Mouse (Mus musculus): Measurements from ENCODE around the gene Pde4c. TPM values are rescaled to one million over a fixed set of nuclear protein-coding genes. Genes with fewer than 3 reads are reported as not detected.

The Pde4c gene
- total RNA-seq, 1 experiment from 2014 or later, result 2.4 TPM

- ATAC-seq (ENCODE audit: extremely low read depth, insufficient number of reproducible peaks, low FRiP score, poor library complexity, severe bottlenecking), result no peak
These were observed 27.3 kb upstream of the Pde4c start for GRCm38 (mm10) chr8:70696019-70696885.

GRCm38 (mm10) chr8:70696946-70697345 lies 26.6 kb upstream of the Pde4c start:
- no peak for ATAC-seq (ENCODE audit: extremely low read depth, insufficient number of reproducible peaks, low FRiP score, poor library complexity, severe bottlenecking)

- no peak for ATAC-seq (ENCODE audit: extremely low read depth, insufficient number of reproducible peaks, low FRiP score, poor library complexity, severe bottlenecking)
These were observed 25.9 kb upstream of the Pde4c start for GRCm38 (mm10) chr8:70697366-70698250.

GRCm38 (mm10) chr8:70698310-70699109 lies 25.0 kb upstream of the Pde4c start, which contains the start of gene Jund:
Gene Jund, plus strand, starts transcription at chr8:70698949.
- peak; percentile 67 for ATAC-seq (ENCODE audit: extremely low read depth, insufficient number of reproducible peaks, low FRiP score, poor library complexity, severe bottlenecking)

- ATAC-seq (ENCODE audit: extremely low read depth, insufficient number of reproducible peaks, low FRiP score, poor library complexity, severe bottlenecking), result no peak
These were observed 24.2 kb upstream of the Pde4c start for GRCm38 (mm10) chr8:70699116-70699833.

GRCm38 (mm10) chr8:70699834-70700554 lies 23.5 kb upstream of the Pde4c start:
- ATAC-seq (ENCODE audit: extremely low read depth, insufficient number of reproducible peaks, low FRiP score, poor library complexity, severe bottlenecking), result no peak

GRCm38 (mm10) chr8:70700555-70700922 lies 23.0 kb upstream of the Pde4c start:
- ATAC-seq (ENCODE audit: extremely low read depth, insufficient number of reproducible peaks, low FRiP score, poor library complexity, severe bottlenecking), result peak; percentile 21

GRCm38 (mm10) chr8:70701048-70701981 lies 22.2 kb upstream of the Pde4c start:
- no peak for ATAC-seq (ENCODE audit: extremely low read depth, insufficient number of reproducible peaks, low FRiP score, poor library complexity, severe bottlenecking)

- no peak for ATAC-seq (ENCODE audit: extremely low read depth, insufficient number of reproducible peaks, low FRiP score, poor library complexity, severe bottlenecking)
These were observed 21.3 kb upstream of the Pde4c start for GRCm38 (mm10) chr8:70701982-70702841.

- no peak for ATAC-seq (ENCODE audit: extremely low read depth, insufficient number of reproducible peaks, low FRiP score, poor library complexity, severe bottlenecking)
These were observed 20.7 kb upstream of the Pde4c start for GRCm38 (mm10) chr8:70702842-70703182.

GRCm38 (mm10) chr8:70703287-70703686 lies 20.2 kb upstream of the Pde4c start, which contains the start of gene Iqcn:
Gene Iqcn, plus strand, starts transcription at chr8:70703457.
- no peak for ATAC-seq (ENCODE audit: extremely low read depth, insufficient number of reproducible peaks, low FRiP score, poor library complexity, severe bottlenecking)

GRCm38 (mm10) chr8:70708281-70708680 lies 15.2 kb upstream of the Pde4c start:
- no peak for ATAC-seq (ENCODE audit: extremely low read depth, insufficient number of reproducible peaks, low FRiP score, poor library complexity, severe bottlenecking)

GRCm38 (mm10) chr8:70709794-70710193 lies 13.7 kb upstream of the Pde4c start:
- ATAC-seq (ENCODE audit: extremely low read depth, insufficient number of reproducible peaks, low FRiP score, poor library complexity, severe bottlenecking), result no peak

GRCm38 (mm10) chr8:70710296-70710695 lies 13.2 kb upstream of the Pde4c start:
- no peak for ATAC-seq (ENCODE audit: extremely low read depth, insufficient number of reproducible peaks, low FRiP score, poor library complexity, severe bottlenecking)

- ATAC-seq (ENCODE audit: extremely low read depth, insufficient number of reproducible peaks, low FRiP score, poor library complexity, severe bottlenecking), result no peak
These were observed 12.5 kb upstream of the Pde4c start for GRCm38 (mm10) chr8:70711041-70711440.

- no peak for ATAC-seq (ENCODE audit: extremely low read depth, insufficient number of reproducible peaks, low FRiP score, poor library complexity, severe bottlenecking)
These were observed 9.5 kb upstream of the Pde4c start for GRCm38 (mm10) chr8:70713991-70714390.

All from neutrophil, adult 5-6 weeks (primary cell).